Mouse (Mus musculus): ENCODE measurements around the gene Fcmr. TPM values are rescaled to one million over a fixed set of nuclear protein-coding genes. Genes with fewer than 3 reads are reported as not detected.

Gene Fcmr
- polyA plus RNA-seq, 1 experiment from 2014 or later: 2.0 TPM

DNA sequence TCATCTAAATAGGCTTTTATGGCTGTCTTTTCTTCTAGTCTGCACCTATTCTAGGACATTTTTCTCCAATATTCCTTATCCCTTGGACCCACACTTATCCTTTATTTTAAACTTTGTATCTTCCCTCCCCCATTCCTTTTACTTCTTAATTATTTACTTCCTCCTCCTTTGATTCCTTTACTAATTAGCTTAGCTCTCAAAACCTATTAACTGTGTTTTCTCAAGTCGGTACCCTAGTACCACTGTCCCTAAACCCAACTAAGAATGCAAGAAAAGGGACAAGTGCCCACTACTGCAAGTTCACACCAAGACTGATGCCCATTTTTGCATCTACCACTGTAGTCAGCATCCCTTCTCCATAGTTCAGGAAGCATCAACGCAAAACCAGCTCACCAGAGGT is 9.7 kb upstream of the Fcmr start:
- Histone ChIP-seq H3K9ac (ENCODE audit: low read depth, low read length) (no peak overlapping the region), H3K27ac (ENCODE audit: low read depth, low read length) (no peak overlapping the region), H3K27me3 (replicated peaks; ENCODE audit: control insufficient read depth, insufficient read depth, low read length) (no peaks in the 10 kb centered on the region), H3K9me3 (ENCODE audit: control insufficient read depth) (no peaks in the 10 kb centered on the region), H3K4me1 (replicated peaks; ENCODE audit: control insufficient read depth, insufficient read depth, low read length) (no peaks in the 10 kb centered on the region), H3K4me3 (ENCODE audit: low read depth, low read length) (no peak overlapping the region), H3K4me2 (replicated peaks; ENCODE audit: low read depth) (no peak overlapping the region), H3K36me3 (ENCODE audit: control insufficient read depth, insufficient read depth) (no peaks in the 10 kb centered on the region)
- TF ChIP-seq CTCF (IDR thresholded peaks at IDR 0.05; ENCODE audit: low read depth): no peak
- 81% methylated on average over 2 of the region's 2 CpGs for WGBS
- ATAC-seq: no peak

DNA sequence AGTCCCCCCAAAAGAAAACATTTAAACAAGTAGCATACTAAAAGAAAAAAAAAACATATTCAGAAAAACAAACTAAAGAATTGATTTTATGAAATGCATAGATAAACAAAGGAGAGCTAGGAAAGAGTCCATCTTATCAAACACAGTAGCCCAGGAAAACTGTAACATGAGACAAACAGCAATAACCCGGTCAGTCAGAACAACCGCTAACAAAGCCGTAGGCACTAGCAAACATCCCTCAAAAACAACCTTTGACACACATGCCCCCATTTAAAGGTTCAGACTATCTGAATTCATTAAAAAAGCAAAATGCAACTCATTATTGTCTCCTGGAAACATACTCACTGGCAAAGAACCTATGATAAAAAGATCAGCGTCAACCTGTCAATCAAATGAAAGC is 8.0 kb upstream of the Fcmr start:
- no peaks in the 10 kb centered on the region for H3K36me3 ChIP-seq (ENCODE audit: control insufficient read depth, insufficient read depth)
- H3K9me3 ChIP-seq (ENCODE audit: control insufficient read depth): no peaks in the 10 kb centered on the region
- H3K4me1 ChIP-seq (replicated peaks; ENCODE audit: control insufficient read depth, insufficient read depth, low read length): no peaks in the 10 kb centered on the region
- no peaks in the 10 kb centered on the region for H3K27me3 ChIP-seq (replicated peaks; ENCODE audit: control insufficient read depth, insufficient read depth, low read length)
- no peak for ATAC-seq
- no peak overlapping the region for H3K4me2 ChIP-seq (replicated peaks; ENCODE audit: low read depth)
- 42% methylated on average over 4 of the region's 4 CpGs for WGBS
- TF ChIP-seq CTCF (IDR thresholded peaks at IDR 0.05; ENCODE audit: low read depth): no peak
- no peak overlapping the region for H3K27ac ChIP-seq (ENCODE audit: low read depth, low read length)
- no peak overlapping the region for H3K4me3 ChIP-seq (ENCODE audit: low read depth, low read length)
- no peak overlapping the region for H3K9ac ChIP-seq (ENCODE audit: low read depth, low read length)

GRCm38 (mm10) chr1:130864238-130864637 is 1.2 kb upstream of the Fcmr start:
- WGBS: 72% methylated on average over 4 of the region's 4 CpGs

GRCm38 (mm10) chr1:130864741-130865140 is 728 bp upstream of the Fcmr start:
- Histone ChIP-seq H3K4me1 (replicated peaks; ENCODE audit: control insufficient read depth, insufficient read depth, low read length) (peaks cover 4% of the 10 kb centered on the region; the same call in 1 of the 2 replicates), H3K27ac (ENCODE audit: low read depth, low read length) (no peak overlapping the region), H3K9ac (ENCODE audit: low read depth, low read length) (no peak overlapping the region), H3K9me3 (ENCODE audit: control insufficient read depth) (no peaks in the 10 kb centered on the region), H3K4me2 (replicated peaks; ENCODE audit: low read depth) (no peak overlapping the region), H3K4me3 (ENCODE audit: low read depth, low read length) (no peak overlapping the region), H3K36me3 (ENCODE audit: control insufficient read depth, insufficient read depth) (no peaks in the 10 kb centered on the region), H3K27me3 (replicated peaks; ENCODE audit: control insufficient read depth, insufficient read depth, low read length) (no peaks in the 10 kb centered on the region)
- TF ChIP-seq CTCF (IDR thresholded peaks at IDR 0.05; ENCODE audit: low read depth): no peak
- WGBS: 87% methylated on average over 5 of the region's 5 CpGs
- ATAC-seq: no peak

More at GRCm38 (mm10) chr1:130864238-130864637, 1.2 kb upstream of the Fcmr start:
- no peaks in the 10 kb centered on the region for H3K9me3 ChIP-seq (ENCODE audit: control insufficient read depth)
- no peak overlapping the region for H3K9ac ChIP-seq (ENCODE audit: low read depth, low read length)
- no peak for TF ChIP-seq CTCF (IDR thresholded peaks at IDR 0.05; ENCODE audit: low read depth)
- H3K36me3 ChIP-seq (ENCODE audit: control insufficient read depth, insufficient read depth): no peaks in the 10 kb centered on the region
- peaks cover 4% of the 10 kb centered on the region; the same call in 1 of the 2 replicates for H3K4me1 ChIP-seq (replicated peaks; ENCODE audit: control insufficient read depth, insufficient read depth, low read length)
- no peak overlapping the region for H3K27ac ChIP-seq (ENCODE audit: low read depth, low read length)
- no peak for ATAC-seq
- H3K4me3 ChIP-seq (ENCODE audit: low read depth, low read length): no peak overlapping the region
- no peaks in the 10 kb centered on the region for H3K27me3 ChIP-seq (replicated peaks; ENCODE audit: control insufficient read depth, insufficient read depth, low read length)
- H3K4me2 ChIP-seq (replicated peaks; ENCODE audit: low read depth): no peak overlapping the region

DNA sequence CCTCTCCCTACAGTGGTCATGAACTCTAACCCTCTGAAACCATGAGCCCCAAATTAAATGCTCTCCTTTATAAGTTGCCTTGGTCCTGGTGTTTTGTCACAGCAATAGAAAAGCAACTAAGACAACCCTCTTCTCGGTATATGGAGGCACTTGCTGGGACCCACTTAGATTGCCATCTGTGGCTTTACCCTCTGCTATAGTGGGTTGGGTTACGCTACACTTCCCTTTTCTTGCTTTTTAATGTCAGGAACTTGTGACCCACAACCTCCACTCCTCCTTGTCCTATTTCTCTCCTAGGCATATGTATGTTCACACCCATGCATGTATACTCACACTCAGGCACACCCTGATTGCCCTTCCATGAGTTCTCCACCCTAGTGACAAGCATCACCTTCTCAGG is 7.4 kb downstream of the Fcmr start:
- Histone ChIP-seq H3K9me3 (ENCODE audit: control insufficient read depth) (no peaks in the 10 kb centered on the region), H3K4me1 (replicated peaks; ENCODE audit: control insufficient read depth, insufficient read depth, low read length) (peaks cover 2% of the 10 kb centered on the region; the same call in 1 of the 2 replicates), H3K36me3 (ENCODE audit: control insufficient read depth, insufficient read depth) (no peaks in the 10 kb centered on the region), H3K9ac (ENCODE audit: low read depth, low read length) (no peak overlapping the region), H3K27ac (ENCODE audit: low read depth, low read length) (no peak overlapping the region), H3K27me3 (replicated peaks; ENCODE audit: control insufficient read depth, insufficient read depth, low read length) (peaks cover 7% of the 10 kb centered on the region; the same call in 1 of the 2 replicates), H3K4me2 (replicated peaks; ENCODE audit: low read depth) (no peak overlapping the region), H3K4me3 (ENCODE audit: low read depth, low read length) (no peak overlapping the region)
- no peak for TF ChIP-seq CTCF (IDR thresholded peaks at IDR 0.05; ENCODE audit: low read depth)
- no peak for ATAC-seq
- WGBS: 93% methylated on average over 2 of the region's 2 CpGs

- Histone ChIP-seq H3K4me1 (replicated peaks; ENCODE audit: control insufficient read depth, insufficient read depth, low read length) (peaks cover 3% of the 10 kb centered on the region; the same call in 1 of the 2 replicates), H3K27me3 (replicated peaks; ENCODE audit: control insufficient read depth, insufficient read depth, low read length) (peaks cover 7% of the 10 kb centered on the region; the same call in 1 of the 2 replicates), H3K9ac (ENCODE audit: low read depth, low read length) (no peak overlapping the region), H3K9me3 (ENCODE audit: control insufficient read depth) (no peaks in the 10 kb centered on the region), H3K36me3 (ENCODE audit: control insufficient read depth, insufficient read depth) (no peaks in the 10 kb centered on the region), H3K4me3 (ENCODE audit: low read depth, low read length) (no peak overlapping the region), H3K4me2 (replicated peaks; ENCODE audit: low read depth) (no peak overlapping the region), H3K27ac (ENCODE audit: low read depth, low read length) (no peak overlapping the region)
- WGBS: 64% methylated on average over 3 of the region's 3 CpGs
- no peak for ATAC-seq
- peak; percentile 83 for TF ChIP-seq CTCF (IDR thresholded peaks at IDR 0.05; ENCODE audit: low read depth)
Measured at GRCm38 (mm10) chr1:130875139-130875538, 9.7 kb downstream of the Fcmr start.

DNA sequence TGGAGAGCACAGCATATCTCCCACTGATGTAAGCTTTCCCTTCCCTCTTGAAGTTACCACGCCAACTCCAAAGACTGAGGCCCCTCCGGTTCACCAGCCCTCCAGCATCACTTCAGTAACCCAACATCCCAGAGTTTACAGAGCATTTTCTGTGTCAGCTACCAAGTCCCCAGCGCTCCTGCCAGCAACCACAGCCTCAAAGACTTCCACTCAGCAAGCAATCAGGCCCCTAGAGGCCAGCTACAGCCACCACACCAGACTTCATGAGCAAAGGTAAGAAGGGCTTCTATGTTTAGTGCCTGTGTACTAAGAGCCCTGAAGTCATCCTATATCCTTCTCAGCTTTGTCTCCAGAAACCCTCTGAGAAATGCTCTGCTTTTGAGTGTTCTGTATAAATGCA is 10.4 kb downstream of the Fcmr start:
- no peak overlapping the region for H3K9ac ChIP-seq (ENCODE audit: low read depth, low read length)
- peaks cover 3% of the 10 kb centered on the region; the same call in 1 of the 2 replicates for H3K4me1 ChIP-seq (replicated peaks; ENCODE audit: control insufficient read depth, insufficient read depth, low read length)
- no peaks in the 10 kb centered on the region for H3K9me3 ChIP-seq (ENCODE audit: control insufficient read depth)
- no peak overlapping the region for H3K4me2 ChIP-seq (replicated peaks; ENCODE audit: low read depth)
- TF ChIP-seq CTCF (IDR thresholded peaks at IDR 0.05; ENCODE audit: low read depth): peak; percentile 29; the same call in 1 of the 2 replicates
- H3K36me3 ChIP-seq (ENCODE audit: control insufficient read depth, insufficient read depth): no peaks in the 10 kb centered on the region
- H3K27me3 ChIP-seq (replicated peaks; ENCODE audit: control insufficient read depth, insufficient read depth, low read length): peaks cover 7% of the 10 kb centered on the region; the same call in 1 of the 2 replicates
- ATAC-seq: no peak
- WGBS: 89% methylated on average over 3 of the region's 3 CpGs
- H3K27ac ChIP-seq (ENCODE audit: low read depth, low read length): no peak overlapping the region
- no peak overlapping the region for H3K4me3 ChIP-seq (ENCODE audit: low read depth, low read length)

Measured in intestine, postnatal 0 days (tissue).